Mouse (Mus musculus) CH12.LX (cell line): ENCODE results near the gene Ptma. TPM values are rescaled to one million over a fixed set of nuclear protein-coding genes. Genes with fewer than 3 reads are reported as not detected.

Experiments
- DNase-seq: peaks from one replicate; pipeline ENCODE4 v3.0.0-alpha.2; 2013; ENCODE audit errors: extremely low read depth
- H3K27ac ChIP-seq: 2 replicates; pipeline ENCODE4 v1.5.1; 2012; ENCODE audit warnings: low read depth, mild to moderate bottlenecking, control low read depth, moderate library complexity; ENCODE audit not compliant: insufficient read depth
- H3K27me3 ChIP-seq: replicated peaks from 2 replicates; pipeline ENCODE3; 2012; ENCODE audit warnings: inconsistent platforms
- H3K36me3 ChIP-seq, 2 experiments: replicated peaks in 1 of 2; 2 replicates each; pipeline versions ENCODE3 to v1.6.1; 2012; ENCODE audit warnings: inconsistent platforms in 1 of 2, low read length in 1 of 2, mild to moderate bottlenecking in 1 of 2, mixed read lengths in 1 of 2, moderate library complexity in 1 of 2; ENCODE audit not compliant: control insufficient read depth in 1 of 2, insufficient read depth in 1 of 2
- H3K4me1 ChIP-seq, 2 experiments: 2 replicates each; pipeline ENCODE4 v1.6.1; 2012; ENCODE audit warnings: inconsistent platforms in 1 of 2, moderate library complexity in 1 of 2; ENCODE audit not compliant: insufficient read depth in 2 of 2, control insufficient read depth in 1 of 2
- H3K4me2 ChIP-seq: 2 replicates; pipeline ENCODE4 v1.6.1; 2012; ENCODE audit warnings: low read depth, mild to moderate bottlenecking, control low read depth; ENCODE audit not compliant: poor library complexity, insufficient read depth, severe bottlenecking
- H3K4me3 ChIP-seq, 3 experiments: fragments of 150-350 bp in 1 of 3; sonication (generic) in 1 of 3; replicated peaks in 1 of 3; 2 replicates each; pipeline versions ENCODE3 to v1.5.1; 2011 to 2012; ENCODE audit warnings: low read depth in 2 of 3, low read length in 2 of 3, mild to moderate bottlenecking in 2 of 3, moderate library complexity in 2 of 3, control low read depth in 1 of 3, improper control_type of control experiment in 1 of 3, inconsistent platforms in 1 of 3, mixed read lengths in 1 of 3; ENCODE audit not compliant: poor library complexity in 1 of 3
- H3K79me2 ChIP-seq: replicated peaks from 2 replicates; pipeline ENCODE4 v1.6.1; 2012; ENCODE audit warnings: mild to moderate bottlenecking, moderate library complexity; ENCODE audit not compliant: control insufficient read depth, poor library complexity, insufficient read depth, severe bottlenecking; ENCODE audit errors: extremely low read depth
- H3K9ac ChIP-seq: 2 replicates; pipeline ENCODE4 v1.6.1; 2012; ENCODE audit warnings: low read depth, mild to moderate bottlenecking, control low read depth, moderate library complexity; ENCODE audit not compliant: insufficient read depth
- H3K9me3 ChIP-seq: replicated peaks from 2 replicates; pipeline ENCODE3; 2012; ENCODE audit warnings: low read length, inconsistent platforms, mixed read lengths
- BHLHE40 ChIP-seq: IDR thresholded peaks from 2 replicates; pipeline ENCODE4 v1.6.1; 2011; ENCODE audit warnings: mild to moderate bottlenecking, low read depth, low read length, improper control_type of control experiment
- CHD2 ChIP-seq: IDR thresholded peaks from 2 replicates; pipeline ENCODE4 v1.6.1; 2011; ENCODE audit warnings: low read length, improper control_type of control experiment
- E2F4 ChIP-seq: IDR thresholded peaks from 2 replicates; pipeline ENCODE4 v1.6.1; 2011; ENCODE audit warnings: low read depth, low read length, improper control_type of control experiment; ENCODE audit not compliant: insufficient replicate concordance
- ELF1 ChIP-seq: IDR thresholded peaks from 2 replicates; pipeline ENCODE4 v1.6.1; 2014; ENCODE audit warnings: low read depth, mild to moderate bottlenecking, inconsistent platforms, low read length, improper control_type of control experiment
- EP300 ChIP-seq: IDR thresholded peaks from 2 replicates; pipeline ENCODE4 v1.6.1; 2011; ENCODE audit warnings: low read length, improper control_type of control experiment
- ETS1 ChIP-seq: conservative IDR thresholded peaks from 2 replicates; pipeline ENCODE4 v1.6.1; 2012; ENCODE audit warnings: low read depth, mild to moderate bottlenecking, inconsistent platforms, low read length, improper control_type of control experiment, moderate library complexity
- GABPA ChIP-seq: IDR thresholded peaks from 2 replicates; pipeline ENCODE4 v1.6.1; 2012; ENCODE audit warnings: low read depth, low read length, improper control_type of control experiment, inconsistent platforms; ENCODE audit not compliant: insufficient replicate concordance
- HCFC1 ChIP-seq: IDR thresholded peaks from 2 replicates; pipeline ENCODE4 v1.6.1; 2012; ENCODE audit warnings: low read depth, mild to moderate bottlenecking, inconsistent platforms, low read length, improper control_type of control experiment
- JUND ChIP-seq: conservative IDR thresholded peaks from 2 replicates; pipeline ENCODE4 v1.6.1; 2011; ENCODE audit warnings: low read depth, low read length, improper control_type of control experiment
- MAFK ChIP-seq: IDR thresholded peaks from 2 replicates; pipeline ENCODE4 v1.6.1; 2011; ENCODE audit warnings: low read length, improper control_type of control experiment; ENCODE audit not compliant: insufficient replicate concordance
- MAZ ChIP-seq: IDR thresholded peaks from 2 replicates; pipeline ENCODE4 v1.6.1; 2012; ENCODE audit warnings: low read depth, mild to moderate bottlenecking, inconsistent platforms, low read length, improper control_type of control experiment, moderate library complexity
- MEF2A ChIP-seq: IDR thresholded peaks from 2 replicates; pipeline ENCODE4 v1.6.1; 2014; ENCODE audit warnings: low read depth, mild to moderate bottlenecking, inconsistent platforms, low read length, improper control_type of control experiment, borderline replicate concordance
- MYC ChIP-seq: IDR thresholded peaks from 2 replicates; pipeline ENCODE4 v1.6.1; 2011; ENCODE audit warnings: low read depth, mild to moderate bottlenecking, improper control_type of control experiment, low read length
- NRF1 ChIP-seq: IDR thresholded peaks from 2 replicates; pipeline ENCODE4 v1.6.1; 2014; ENCODE audit warnings: low read depth, mild to moderate bottlenecking, inconsistent platforms, low read length, improper control_type of control experiment, moderate library complexity
- PAX5 ChIP-seq: IDR thresholded peaks from 2 replicates; pipeline ENCODE4 v1.6.1; 2012; ENCODE audit warnings: low read length, inconsistent platforms, mixed read lengths
- POLR2AphosphoS2 ChIP-seq: IDR thresholded peaks from 2 replicates; pipeline ENCODE4 v1.6.1; 2011; ENCODE audit warnings: low read depth, low read length, improper control_type of control experiment
- RAD21 ChIP-seq: IDR thresholded peaks from 2 replicates; pipeline ENCODE4 v1.6.1; 2011; ENCODE audit warnings: low read depth, mild to moderate bottlenecking, low read length, improper control_type of control experiment, moderate library complexity
- SIN3A ChIP-seq: IDR thresholded peaks from 2 replicates; pipeline ENCODE4 v1.6.1; 2012; ENCODE audit warnings: low read length, improper control_type of control experiment, inconsistent platforms
- TBP ChIP-seq: conservative IDR thresholded peaks from 2 replicates; pipeline ENCODE4 v1.6.1; 2011; ENCODE audit warnings: low read depth, low read length, improper control_type of control experiment
- TCF12 ChIP-seq: IDR thresholded peaks from 2 replicates; pipeline ENCODE4 v1.6.1; 2014; ENCODE audit warnings: low read depth, mild to moderate bottlenecking, inconsistent platforms, low read length, improper control_type of control experiment
- UBTF ChIP-seq: IDR thresholded peaks from 2 replicates; pipeline ENCODE4 v1.6.1; 2012; ENCODE audit warnings: low read depth, mild to moderate bottlenecking, inconsistent platforms, low read length, improper control_type of control experiment, moderate library complexity
- USF1 ChIP-seq: IDR thresholded peaks from 2 replicates; pipeline ENCODE4 v1.6.1; 2014; ENCODE audit warnings: low read depth, mild to moderate bottlenecking, inconsistent platforms, low read length, improper control_type of control experiment
- USF2 ChIP-seq: conservative IDR thresholded peaks from 2 replicates; pipeline ENCODE4 v1.6.1; 2011; ENCODE audit warnings: low read depth, low read length, improper control_type of control experiment
- ZC3H11A ChIP-seq: IDR thresholded peaks from 2 replicates; pipeline ENCODE4 v1.6.1; 2012; ENCODE audit warnings: low read depth, mild to moderate bottlenecking, inconsistent platforms, low read length, improper control_type of control experiment
- ZMIZ1 ChIP-seq: IDR thresholded peaks from 2 replicates; pipeline ENCODE4 v1.6.1; 2012; ENCODE audit warnings: low read depth, mild to moderate bottlenecking, inconsistent platforms, low read length, improper control_type of control experiment
- ZNF384 ChIP-seq: IDR thresholded peaks from 2 replicates; pipeline ENCODE4 v1.6.1; 2012; ENCODE audit warnings: low read depth, low read length, improper control_type of control experiment, inconsistent platforms
- dilution Hi-C: fragments of 300-500 bp; cut with MboI; formaldehyde crosslinking; loops from 2 replicates; pipeline ENCODE4 v1.14.3; 2020; ENCODE audit warnings: low sequenced_read_pairs; ENCODE audit not compliant: extremely low pct_unique_long_range_greater_than_20kb, extremely low pct_ligation_motif_present
- in situ Hi-C: fragments of 300-500 bp; cut with MboI; formaldehyde crosslinking; loops from 3 replicates; pipeline ENCODE4 v1.14.3; 2019; ENCODE audit warnings: low sequenced_read_pairs, low pct_ligation_motif_present, low pct_unique_long_range_greater_than_20kb, mixed read lengths
- polyA plus RNA-seq: library from polyadenylated mRNA; unstranded; fragments of >175 nt; gene quantifications from 2 replicates; pipeline ENCODE4 v1.2.1, GENCODE M21; 2012; ENCODE audit warnings: low read depth; ENCODE audit not compliant: insufficient read length
- total RNA-seq, 2 experiments: library from RNA; depleted of rRNA; stranded (reverse); fragments of 300-350 nt in 1 of 2; fragments of >200 nt in 1 of 2; gene quantifications; 2 replicates each; pipeline ENCODE4 v1.2.3; 2012 to 2014

Gene Ptma
- total and polyA plus RNA-seq, 3 experiments = 2,835 to 5,324 (median 5,084) TPM

DNA sequence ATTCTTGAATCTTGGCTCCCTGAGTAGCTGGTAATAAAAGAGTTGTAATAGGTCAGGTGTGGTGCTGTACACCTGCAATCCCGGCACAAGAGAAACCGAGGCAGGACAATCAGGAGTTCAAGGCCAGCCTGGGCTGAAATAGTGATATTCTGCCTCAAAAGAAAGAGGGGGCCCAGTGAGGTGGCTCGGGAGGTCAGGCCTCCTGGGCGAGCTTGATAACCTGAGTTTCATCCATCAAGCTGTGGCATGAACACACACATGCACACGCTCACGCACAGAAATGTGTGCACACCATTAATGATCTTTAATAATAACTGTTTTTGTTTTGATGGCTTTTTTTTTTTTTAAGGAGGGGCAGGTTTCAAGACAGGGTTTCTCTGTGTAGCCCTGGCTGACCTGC is 46.2 kb upstream of the Ptma start:
- dilution Hi-C loops = no loop called here
- Histone ChIP-seq H3K4me1 (peaks cover 2 to 27% of the 10 kb centered on the region in 2 experiments; a peak in 2 of 4 replicates), H3K36me3 (no peaks in the 10 kb centered on the region), H3K9me3 (peaks cover 2% of the 10 kb centered on the region), H3K79me2 (no peaks in the 10 kb centered on the region), H3K27me3 (no peaks in the 10 kb centered on the region), H3K9ac (no peak overlapping the region), H3K4me3 (no peak overlapping the region), H3K4me2 (no peak overlapping the region), H3K27ac (no peak overlapping the region)
- DNase-seq = no peak
- TF ChIP-seq NRF1 = no peak
- TF ChIP-seq TCF12 = no peak
- TF ChIP-seq HCFC1 = no peak
- no peak for TF ChIP-seq GABPA
- no peak for TF ChIP-seq MAZ
- no peak for TF ChIP-seq MAFK
- no peak for TF ChIP-seq PAX5
- TF ChIP-seq ZMIZ1 = no peak
- no peak for TF ChIP-seq JUND
- TF ChIP-seq SIN3A = no peak
- no peak for TF ChIP-seq ZC3H11A
- TF ChIP-seq RAD21 = no peak
- no peak for TF ChIP-seq EP300
- TF ChIP-seq ZNF384 = no peak
- TF ChIP-seq UBTF = no peak
- TF ChIP-seq BHLHE40 = no peak
- TF ChIP-seq USF1 = no peak
- TF ChIP-seq MYC = no peak
- no peak for TF ChIP-seq USF2
- in situ Hi-C loops = no loop called here

- Histone ChIP-seq H3K79me2 (no peaks in the 10 kb centered on the region), H3K27ac (no peak overlapping the region), H3K4me3 (no peak overlapping the region), H3K9ac (no peak overlapping the region), H3K4me1 (peaks cover 2 to 27% of the 10 kb centered on the region in 2 experiments; a peak in 2 of 4 replicates), H3K36me3 (no peaks in the 10 kb centered on the region), H3K27me3 (no peaks in the 10 kb centered on the region), H3K4me2 (no peak overlapping the region), H3K9me3 (peaks cover 2% of the 10 kb centered on the region)
- DNase-seq = no peak
- TF ChIP-seq TBP (no peak), CHD2 (no peak), USF1 (no peak), PAX5 (no peak), POLR2AphosphoS2 (no peak), ZC3H11A (no peak), ELF1 (no peak), ETS1 (no peak), E2F4 (no peak), MEF2A (no peak), BHLHE40 (no peak)
- in situ Hi-C loops = no loop called here
- dilution Hi-C loops = no loop called here
Observed at GRCm38 (mm10) chr1:86480735-86481447, 45.6 kb upstream of the Ptma start.
